Mouse (Mus musculus) midbrain, embryonic 16.5 days (tissue): ENCODE results near the gene Rps27a. TPM values are rescaled to one million over a fixed set of nuclear protein-coding genes. Genes with fewer than 3 reads are reported as not detected.
"Not testable (repeated sequence)": the region's sequence is repeated elsewhere in the genome, so short reads cannot be mapped to it uniquely, and the experiment has no call there.

Experiments
- ATAC-seq: fragments of 200-750 bp; cut with Nextera tagmentation; 2 replicates; pipeline ENCODE4 v1.8.0; 2017; ENCODE audit warnings: moderate TSS enrichment
- H3K27ac ChIP-seq: fragments of 300-500 bp; sonication (generic); 2 replicates; pipeline ENCODE4 v1.5.1; 2014; ENCODE audit warnings: mild to moderate bottlenecking, low read length, mixed read lengths
- H3K27me3 ChIP-seq: fragments of 300-500 bp; sonication (generic); 2 replicates; pipeline ENCODE4 v1.6.1; 2014; ENCODE audit warnings: low read depth, low read length, mixed read lengths; ENCODE audit not compliant: control insufficient read depth, insufficient read depth
- H3K36me3 ChIP-seq: fragments of 300-500 bp; sonication (generic); 2 replicates; pipeline ENCODE4 v1.6.1; 2014; ENCODE audit warnings: mild to moderate bottlenecking, low read length, moderate library complexity, mixed read lengths; ENCODE audit not compliant: control insufficient read depth, insufficient read depth
- H3K4me1 ChIP-seq: fragments of 300-500 bp; sonication (generic); 2 replicates; pipeline ENCODE4 v1.6.1; 2014; ENCODE audit warnings: mild to moderate bottlenecking, low read length, mixed read lengths; ENCODE audit not compliant: control insufficient read depth, insufficient read depth
- H3K4me2 ChIP-seq: fragments of 300-500 bp; sonication (generic); 2 replicates; pipeline ENCODE4 v1.6.1; 2014; ENCODE audit warnings: mild to moderate bottlenecking, low read length, mixed read lengths
- H3K4me3 ChIP-seq: fragments of 300-500 bp; sonication (generic); 2 replicates; pipeline ENCODE4 v1.5.1; 2014; ENCODE audit warnings: low read depth, mild to moderate bottlenecking, low read length, moderate library complexity, mixed read lengths
- H3K9ac ChIP-seq: fragments of 300-500 bp; sonication (generic); 2 replicates; pipeline ENCODE4 v1.6.1; 2014; ENCODE audit warnings: low read depth, low read length, mixed read lengths
- H3K9me3 ChIP-seq: fragments of 300-500 bp; sonication (generic); replicated peaks from 2 replicates; pipeline ENCODE4 v1.6.1; 2014; ENCODE audit warnings: mild to moderate bottlenecking, low read length, mixed read lengths; ENCODE audit not compliant: control insufficient read depth, poor library complexity, severe bottlenecking
- WGBS: fragments of 180-500 bp; shearing (Covaris S2); extraction: QIAGEN DNeasy Blood & Tissue Kit; methylation state at CpG from one replicate; pipeline ENCODE4 v1.1.7; 2014; 5-methylcytosine and 5-hydroxymethylcytosine counted together
- polyA plus RNA-seq: library from polyadenylated mRNA; unstranded; fragments of >200 nt; fragmentation: Nextera tagmentation; extraction: Ambion mirVana; gene quantifications from 2 replicates; pipeline ENCODE4 v1.2.1, GENCODE M21; 2015

Gene Rps27a
- polyA plus RNA-seq, 1 experiment from 2014 or later = 485 TPM

DNA sequence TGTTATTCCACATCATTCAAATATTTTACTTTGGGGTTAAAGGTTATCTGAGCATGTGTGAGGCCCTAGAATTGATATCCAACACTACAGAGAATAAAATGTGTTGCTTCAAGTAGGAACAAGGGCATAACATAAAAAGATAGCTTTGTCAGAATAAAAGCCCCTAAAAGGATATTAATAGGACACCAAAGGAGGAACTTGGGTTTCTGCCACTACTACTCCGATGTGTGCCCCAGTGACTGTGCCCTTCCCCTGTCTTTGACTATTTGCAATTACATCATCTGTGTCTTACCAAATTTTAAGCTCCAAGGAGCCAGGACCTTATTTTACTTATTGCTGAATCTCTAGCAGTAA, 1.5 kb upstream of the Rps27a start:
- no peak overlapping the region for H3K27ac ChIP-seq
- H3K9ac ChIP-seq = no peak overlapping the region
- peaks cover 8% of the 10 kb centered on the region for H3K36me3 ChIP-seq
- 96% methylated on average over 1 of the region's 1 CpGs for whole genome bisulfite sequencing
- no peaks in the 10 kb centered on the region for H3K9me3 ChIP-seq
- peaks cover 13% of the 10 kb centered on the region for H3K4me1 ChIP-seq
- H3K27me3 ChIP-seq = no peaks in the 10 kb centered on the region
- no peak overlapping the region for H3K4me2 ChIP-seq
- no peak for ATAC-seq
- no peak overlapping the region for H3K4me3 ChIP-seq

DNA sequence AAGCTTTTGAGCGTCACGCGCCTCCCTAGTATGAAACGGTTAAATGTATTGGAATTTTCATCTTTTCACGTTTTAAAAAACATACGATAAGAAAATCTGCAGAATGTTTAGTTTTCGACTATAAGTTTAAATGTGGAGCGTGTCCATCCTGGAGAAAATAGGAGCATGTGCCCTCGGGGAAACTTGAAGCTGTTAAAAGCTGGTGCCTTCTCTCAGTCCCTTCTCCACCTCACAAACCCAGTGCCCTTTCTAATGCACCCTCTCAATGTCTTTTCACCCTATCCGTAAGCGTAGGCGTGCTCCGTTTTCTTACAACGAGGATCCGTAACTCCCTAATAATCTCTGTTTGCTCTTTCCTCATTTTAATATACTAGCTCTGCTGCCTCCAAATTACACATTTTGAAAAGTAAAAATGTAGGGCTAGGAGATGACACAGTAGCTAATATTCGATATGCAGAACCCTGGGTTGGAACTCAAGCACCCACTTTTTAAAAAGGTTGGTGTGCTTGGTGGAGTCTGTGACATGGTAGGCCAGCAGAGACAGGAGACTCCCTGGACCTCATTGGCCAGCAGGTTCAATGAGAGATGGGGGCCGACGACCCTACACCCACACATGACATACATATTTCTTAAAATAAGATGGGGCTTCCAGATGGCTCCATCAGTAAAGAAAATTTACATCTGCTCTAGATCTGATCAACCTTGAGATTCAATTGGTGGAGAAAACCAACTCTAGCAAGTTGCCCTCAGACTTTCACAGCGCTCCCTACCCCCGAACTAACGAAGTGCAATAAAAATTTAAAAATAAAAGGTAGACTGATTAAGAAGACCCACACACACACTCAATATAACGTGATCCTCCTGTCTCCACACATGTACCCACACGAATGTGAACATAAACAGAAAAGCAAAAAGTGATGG, 855 bp upstream of the Rps27a start:
- H3K4me2 ChIP-seq = peak overlapping the region; percentile 58
- H3K9me3 ChIP-seq = no peaks in the 10 kb centered on the region
- H3K4me1 ChIP-seq = peaks cover 13% of the 10 kb centered on the region
- WGBS = 28% methylated on average over 23 of the region's 23 CpGs
- H3K27me3 ChIP-seq = no peaks in the 10 kb centered on the region
- H3K27ac ChIP-seq = peak overlapping the region; percentile 94
- peak; percentile 23; the same call in 1 of the 2 replicates for ATAC-seq
- H3K36me3 ChIP-seq = peaks cover 13% of the 10 kb centered on the region
- peak overlapping the region; percentile 88 for H3K9ac ChIP-seq
- H3K4me3 ChIP-seq = peak overlapping the region; percentile 86

DNA sequence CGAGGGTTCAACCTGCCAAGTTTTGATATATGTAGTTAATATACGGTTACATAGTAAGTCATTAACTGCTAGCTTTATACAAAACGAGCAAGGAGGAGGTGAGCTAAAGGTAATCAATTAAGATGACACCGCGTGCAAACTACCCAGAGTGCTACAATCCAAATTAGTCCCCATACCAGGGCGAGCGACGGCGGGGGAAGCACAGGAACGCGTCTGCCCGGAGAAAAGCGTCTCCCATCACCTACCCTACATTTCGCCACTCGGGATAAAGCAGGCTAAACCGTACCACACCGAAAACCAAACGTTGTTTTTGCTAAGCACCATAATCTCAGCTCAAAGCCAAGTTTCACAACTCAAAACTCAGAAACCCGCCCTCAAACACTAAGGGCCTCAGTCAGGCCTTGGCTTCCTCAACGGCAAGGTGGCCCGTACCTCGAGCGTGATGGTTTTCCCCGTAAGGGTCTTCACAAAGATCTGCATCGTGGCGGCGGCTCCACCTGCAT, 609 bp downstream of the Rps27a start:
- ATAC-seq = peak; percentile 22
- H3K36me3 ChIP-seq = peaks cover 13% of the 10 kb centered on the region
- H3K9me3 ChIP-seq = no peaks in the 10 kb centered on the region

GRCm38 (mm10) chr11:29546762-29547161, 1.1 kb downstream of the Rps27a start:
- no peak for ATAC-seq
- Histone ChIP-seq H3K27me3 (no peaks in the 10 kb centered on the region), H3K36me3 (peaks cover 13% of the 10 kb centered on the region), H3K4me3 (peak overlapping the region; percentile 86), H3K4me1 (peaks cover 13% of the 10 kb centered on the region), H3K9me3 (no peaks in the 10 kb centered on the region), H3K4me2 (peak overlapping the region; percentile 71), H3K9ac (peak overlapping the region; percentile 88), H3K27ac (no peak overlapping the region)
- 24% methylated on average over 2 of the region's 2 CpGs for WGBS

More for the DNA sequence above, 609 bp downstream of the Rps27a start:
- no peaks in the 10 kb centered on the region for H3K27me3 ChIP-seq
- under 1% methylated on average over 27 of the region's 27 CpGs for WGBS
- H3K4me3 ChIP-seq = peak overlapping the region; percentile 86
- H3K4me2 ChIP-seq = peak overlapping the region; percentile 71
- H3K9ac ChIP-seq = peak overlapping the region; percentile 88
- H3K4me1 ChIP-seq = peaks cover 13% of the 10 kb centered on the region
- H3K27ac ChIP-seq = peak overlapping the region; percentile 94

- not testable (repeated sequence) for H3K9me3 ChIP-seq, H3K27me3 ChIP-seq, ATAC-seq, H3K4me3 ChIP-seq, H3K27ac ChIP-seq
- Histone ChIP-seq H3K4me2 (peak overlapping the region; percentile 71; the same call in 1 of the 2 replicates), H3K9ac (peak overlapping the region; percentile 88; the same call in 1 of the 2 replicates), H3K36me3 (peaks cover 16% of the 10 kb centered on the region), H3K4me1 (peaks cover 13% of the 10 kb centered on the region)
- 96% methylated on average over 2 of the region's 2 CpGs for WGBS
Measured at GRCm38 (mm10) chr11:29546297-29546696, 1.6 kb downstream of the Rps27a start.

GRCm38 (mm10) chr11:29545150-29545752, 2.7 kb downstream of the Rps27a start:
- ATAC-seq, H3K9ac ChIP-seq, H3K9me3 ChIP-seq, H3K4me3 ChIP-seq, H3K27me3 ChIP-seq, H3K27ac ChIP-seq, H3K4me2 ChIP-seq: not testable (repeated sequence)
- Histone ChIP-seq H3K36me3 (peaks cover 18% of the 10 kb centered on the region), H3K4me1 (peaks cover 13% of the 10 kb centered on the region)
- WGBS = 88% methylated on average over 4 of the region's 4 CpGs

DNA sequence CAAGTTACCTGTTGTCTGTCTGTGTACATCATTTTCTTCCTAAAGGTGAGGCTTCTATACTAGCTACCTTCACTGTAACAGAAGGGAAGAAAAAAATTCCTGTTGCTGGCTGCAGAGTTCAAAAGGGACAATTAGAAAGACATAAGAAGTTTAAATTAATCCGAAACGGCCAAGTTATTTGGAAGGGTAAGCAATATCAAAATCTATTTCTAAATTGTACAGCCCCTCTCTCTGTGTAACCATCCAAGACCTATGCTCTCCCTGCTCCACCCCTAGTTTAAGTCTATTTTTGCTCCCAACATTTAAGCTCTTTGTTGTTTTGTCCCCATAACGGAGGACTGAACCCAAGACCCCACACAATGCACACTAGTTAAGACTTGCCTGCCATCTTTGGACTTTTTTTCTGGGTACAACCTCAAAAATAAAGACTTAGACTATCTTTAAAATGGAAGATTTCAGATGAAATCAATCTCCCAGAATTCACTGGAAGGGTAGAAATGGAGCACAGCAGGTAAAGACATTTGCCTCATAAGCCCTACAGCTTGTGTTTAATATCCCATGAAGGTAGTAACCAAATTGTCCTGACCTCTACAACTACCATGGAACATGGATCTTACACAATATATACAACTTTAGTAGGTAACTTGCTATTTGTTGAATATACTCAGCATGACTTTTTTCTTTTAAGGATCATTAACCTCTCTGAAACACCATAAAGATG, 3.5 kb downstream of the Rps27a start:
- WGBS = 89% methylated on average over 3 of the region's 3 CpGs
- ATAC-seq = no peak

GRCm38 (mm10) chr11:29538201-29538600, 9.7 kb downstream of the Rps27a start:
- Histone ChIP-seq H3K9ac (no peak overlapping the region), H3K4me1 (no peaks in the 10 kb centered on the region), H3K27ac (no peak overlapping the region), H3K9me3 (no peaks in the 10 kb centered on the region), H3K27me3 (no peaks in the 10 kb centered on the region), H3K36me3 (peaks cover 25% of the 10 kb centered on the region), H3K4me3 (no peak overlapping the region), H3K4me2 (no peak overlapping the region)
- no peak for ATAC-seq
- WGBS = 98% methylated on average over 1 of the region's 1 CpGs

More for the DNA sequence above, 3.5 kb downstream of the Rps27a start:
- H3K4me1 ChIP-seq = peaks cover 13% of the 10 kb centered on the region
- H3K36me3 ChIP-seq = peaks cover 18% of the 10 kb centered on the region
- no peak overlapping the region for H3K27ac ChIP-seq
- no peak overlapping the region for H3K9ac ChIP-seq
- no peak overlapping the region for H3K4me3 ChIP-seq
- no peaks in the 10 kb centered on the region for H3K27me3 ChIP-seq
- no peak overlapping the region for H3K4me2 ChIP-seq
- no peaks in the 10 kb centered on the region for H3K9me3 ChIP-seq
